Mouse (Mus musculus) erythroid progenitor cell, adult 5-6 weeks (primary cell): ENCODE measurements around the gene Tma7. TPM values are rescaled to one million over a fixed set of nuclear protein-coding genes. Genes with fewer than 3 reads are reported as not detected.
A peak's percentile ranks its signal among the peaks of the same experiment; 100 is the strongest.

Experiments used
- ATAC-seq: replicated peaks from 2 replicates; pipeline ENCODE4 v1.8.0; 2016; ENCODE audit warnings: moderate number of reproducible peaks, mild to moderate bottlenecking, moderate TSS enrichment, inconsistent platforms; ENCODE audit not compliant: poor library complexity, low FRiP score, severe bottlenecking
- total RNA-seq, 2 experiments: library from RNA; stranded (forward) in 1 of 2; stranded (reverse) in 1 of 2; fragments of 150-400 nt in 1 of 2; fragments of 186-747, 209-891 nt in 1 of 2; gene quantifications; 2 replicates each; pipeline versions ENCODE4 v1.2.3 to v1.2.4; 2015 to 2017; ENCODE audit warnings: low replicate concordance in 2 of 2

Gene Tma7
- total RNA-seq, 2 experiments from 2014 or later = 31.5 to 281 TPM

DNA sequence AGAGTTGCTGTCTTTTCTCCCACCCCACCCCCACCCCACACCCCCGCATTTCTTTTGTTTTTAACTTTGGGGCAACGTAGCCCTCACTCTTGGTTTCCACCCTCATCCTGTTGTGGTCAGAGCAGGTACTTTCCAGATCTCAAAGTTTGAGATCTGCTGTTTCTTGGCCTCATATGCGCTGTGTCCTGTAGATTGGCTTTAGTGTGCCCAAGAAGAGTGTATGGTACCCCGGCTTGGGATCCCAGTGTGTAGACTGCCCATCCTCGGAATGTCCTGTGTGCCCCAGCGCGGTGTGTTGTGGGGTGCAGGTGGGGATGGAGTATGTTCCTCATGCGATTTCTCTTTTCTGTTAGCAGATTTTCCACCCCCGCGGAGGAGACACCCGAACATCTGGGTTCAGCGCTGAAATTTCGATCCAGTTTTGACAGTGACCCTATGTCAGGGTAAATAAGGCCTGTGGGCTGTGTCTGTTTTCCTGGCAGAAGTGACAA lies 31.3 kb downstream of the Tma7 start:
- no peak for ATAC-seq

- no peak for ATAC-seq
Observed at GRCm38 (mm10) chr9:109050674-109050997, 31.8 kb downstream of the Tma7 start.

DNA sequence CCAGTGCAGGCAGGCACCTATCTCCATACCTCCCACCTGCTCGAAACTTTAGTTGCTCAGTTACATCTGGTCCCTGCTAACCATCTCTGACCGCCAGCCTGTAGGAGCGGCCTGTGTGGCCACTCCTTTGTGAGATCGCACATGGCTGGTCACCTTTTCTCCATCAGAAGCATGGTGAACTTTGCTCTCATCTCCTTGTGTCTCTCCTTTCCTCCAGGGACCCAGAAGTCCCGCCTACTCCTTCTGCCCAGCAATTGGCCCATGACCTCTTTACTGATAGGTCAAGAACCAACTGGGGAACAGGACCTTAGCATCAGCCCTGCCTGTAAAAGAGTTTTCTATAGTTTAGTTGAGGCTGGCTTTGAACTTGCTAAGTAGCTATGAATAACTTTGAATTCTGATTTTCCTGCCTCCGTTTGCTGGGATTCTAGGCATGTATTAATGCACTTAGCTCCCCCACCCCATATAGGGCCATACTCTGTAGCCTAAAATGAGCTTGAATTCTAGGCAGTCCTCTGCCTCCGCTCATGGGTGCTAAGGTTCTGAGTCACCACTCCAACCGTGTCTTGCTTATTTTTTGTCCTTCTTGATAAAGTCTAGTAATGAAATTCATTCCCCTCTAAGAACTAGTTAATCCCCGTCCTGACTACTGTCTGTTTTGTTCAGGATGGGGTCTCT lies 32.3 kb downstream of the Tma7 start:
- ATAC-seq = no peak

- ATAC-seq = no peak
Observed at GRCm38 (mm10) chr9:109049316-109049715, 33.1 kb downstream of the Tma7 start.

DNA sequence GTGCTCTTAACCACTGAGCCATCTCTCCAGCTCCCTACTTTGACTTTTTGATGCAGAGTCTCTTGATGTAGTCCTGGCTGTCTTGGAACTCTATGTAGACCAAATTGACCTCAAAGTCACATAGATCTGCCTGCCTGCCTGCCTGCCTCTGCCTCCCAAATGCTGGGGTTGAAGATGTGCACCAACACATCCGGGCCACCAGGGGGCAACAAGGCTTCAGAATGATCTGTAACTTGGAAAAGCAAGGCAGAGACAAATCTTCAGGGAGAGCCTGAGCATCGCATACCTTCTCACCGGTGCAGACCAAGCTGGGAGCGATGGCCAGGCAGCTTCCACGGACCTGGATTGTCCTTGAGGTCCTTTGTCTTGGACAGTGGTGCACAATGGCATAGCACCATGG lies 36.1 kb downstream of the Tma7 start:
- peak; percentile 81 for ATAC-seq

DNA sequence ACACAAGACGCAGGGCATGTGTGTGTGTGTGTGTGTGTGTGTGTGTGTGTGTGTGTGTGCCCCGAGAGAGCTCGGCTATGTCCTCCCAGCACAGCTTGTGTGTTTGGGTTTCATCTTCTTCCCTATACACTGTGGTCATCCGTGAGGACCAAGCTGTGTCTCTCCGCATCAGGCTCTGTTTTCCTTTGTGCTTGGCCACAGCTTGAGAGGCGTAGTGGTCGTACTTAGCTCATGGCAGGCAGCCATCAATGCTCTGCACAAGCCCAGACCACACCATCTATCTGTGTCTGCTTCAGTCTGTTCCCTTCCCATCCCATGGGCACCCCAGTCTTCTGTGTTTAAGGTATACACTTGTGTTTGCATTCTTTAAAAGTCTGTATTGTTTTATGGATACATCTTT lies 41.0 kb downstream of the Tma7 start:
- no peak for ATAC-seq

DNA sequence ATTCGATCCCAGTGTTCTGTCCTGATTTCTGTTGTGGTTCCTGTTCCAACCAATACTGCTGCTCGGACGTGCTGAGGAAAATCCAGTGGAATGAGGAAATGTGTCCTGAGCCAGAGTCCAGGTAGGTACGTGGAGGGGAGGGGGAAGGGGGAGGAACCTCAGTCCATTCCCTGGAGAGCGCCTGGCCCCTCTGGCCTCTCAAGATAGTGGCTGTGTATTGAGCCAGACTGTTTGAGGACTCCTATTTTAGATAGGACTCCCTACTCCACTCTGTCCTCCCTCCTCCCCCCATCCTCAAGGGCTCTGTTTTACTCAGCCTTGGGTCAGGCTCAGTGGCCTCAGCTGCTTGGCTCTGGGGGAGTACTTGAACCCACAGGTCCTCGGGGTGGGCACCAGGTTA lies 41.5 kb downstream of the Tma7 start:
- no peak for ATAC-seq

DNA sequence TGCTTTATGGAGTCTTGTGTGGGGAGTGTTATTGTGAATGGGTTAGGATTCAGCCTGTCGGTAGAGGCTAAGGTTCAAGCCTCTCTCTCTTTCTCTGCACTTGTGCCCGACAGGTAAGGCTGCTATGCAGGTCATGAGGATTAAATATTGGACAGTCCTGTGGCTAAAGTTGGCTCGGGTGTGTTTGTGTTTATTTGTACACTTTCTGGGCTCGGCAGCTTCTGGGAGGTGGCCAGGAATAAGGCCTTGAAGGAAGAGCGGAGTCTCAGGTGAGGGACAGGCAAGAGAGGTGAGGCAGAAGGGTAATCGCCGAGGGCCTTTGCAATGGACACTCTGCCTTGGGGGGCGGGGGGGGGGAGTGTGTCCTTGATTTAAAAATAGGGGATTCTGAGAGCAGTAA lies 42.2 kb downstream of the Tma7 start:
- ATAC-seq = no peak

DNA sequence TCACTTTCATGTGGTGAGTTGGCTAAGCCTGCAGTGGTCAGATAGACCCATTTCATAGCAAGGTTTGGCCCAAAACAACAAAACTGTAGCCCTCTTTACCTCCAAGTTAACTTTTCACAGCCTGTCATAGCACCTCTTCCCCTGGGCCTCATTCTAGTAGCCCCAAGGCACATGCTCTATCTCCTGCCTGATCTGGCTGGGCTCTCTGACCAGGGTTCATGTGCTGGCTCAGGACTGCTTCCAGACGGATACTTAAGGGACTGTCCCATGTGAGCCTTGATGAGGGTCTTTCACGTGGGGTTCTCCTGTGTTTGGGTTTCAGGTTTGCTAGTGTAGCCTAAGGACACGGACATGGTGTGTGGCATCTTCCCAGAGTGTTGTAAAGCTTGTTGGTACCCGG lies 42.7 kb downstream of the Tma7 start:
- no peak for ATAC-seq

- ATAC-seq = no peak
Observed at GRCm38 (mm10) chr9:109038901-109039364, 43.5 kb downstream of the Tma7 start.

DNA sequence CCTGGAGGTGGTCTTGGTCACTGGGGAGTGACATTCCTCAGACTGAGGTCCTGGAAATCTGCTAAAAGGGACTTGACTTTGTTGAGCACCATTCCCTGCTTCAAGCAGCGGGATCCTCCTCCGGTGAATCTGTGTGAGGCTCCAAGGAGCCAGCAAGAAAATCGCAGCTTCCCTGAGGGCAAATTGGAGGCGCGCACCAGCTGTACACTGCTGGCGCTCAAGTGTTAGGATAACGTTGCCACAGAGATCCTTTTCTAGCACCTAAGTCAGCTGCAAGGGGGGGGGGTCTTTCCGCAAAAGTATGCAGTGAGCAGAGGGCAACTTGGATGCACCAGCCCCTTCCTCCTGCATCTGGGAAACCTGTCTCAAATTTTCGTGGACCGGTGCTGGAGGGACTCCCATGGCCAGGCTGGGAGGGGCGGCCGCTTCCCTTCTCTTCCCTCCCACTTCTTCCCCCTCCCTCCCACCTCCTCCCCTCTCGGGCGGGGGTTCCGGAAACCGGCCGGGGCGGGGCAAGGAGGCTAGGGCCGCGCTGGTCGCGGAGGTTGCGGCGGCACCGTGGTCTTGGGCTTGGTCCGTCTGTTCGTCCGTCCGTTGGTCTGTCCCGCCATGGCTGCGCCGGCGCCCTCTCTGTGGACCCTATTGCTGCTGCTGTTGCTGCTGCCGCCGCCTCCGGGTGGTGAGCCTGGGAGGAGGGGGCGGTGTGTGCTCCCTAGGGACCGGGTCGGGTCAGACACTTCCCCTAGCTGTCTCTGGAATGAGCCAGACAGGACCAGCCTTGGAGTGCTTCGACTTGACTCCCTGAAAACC lies 44.1 kb downstream of the Tma7 start, which contains the start of gene Shisa5:
Shisa5 (plus strand) TSS at position 480 of the 810 bp plus-strand sequence.
- ATAC-seq = no peak

- ATAC-seq = no peak
Observed at GRCm38 (mm10) chr9:109032435-109032834, 50.0 kb downstream of the Tma7 start.

DNA sequence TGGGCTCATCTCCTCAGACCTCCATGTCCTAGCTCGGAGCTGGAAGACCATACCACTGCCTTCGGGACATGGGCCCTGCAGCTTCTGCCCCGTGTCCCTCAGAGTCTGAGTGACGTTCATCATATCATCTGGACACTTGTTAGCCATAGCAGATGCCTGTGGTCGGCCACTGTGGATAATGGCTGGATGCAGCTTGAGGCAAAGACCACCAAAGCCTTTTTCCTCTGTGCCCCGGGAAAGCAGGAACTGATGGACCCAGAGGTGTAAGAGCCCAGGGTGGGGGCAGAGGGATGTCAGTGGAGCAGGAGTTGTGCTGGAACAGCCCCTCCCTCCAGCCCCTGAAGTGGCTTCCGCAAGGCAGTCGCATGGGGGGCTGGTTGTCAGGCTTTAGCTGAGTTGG lies 50.7 kb downstream of the Tma7 start:
- ATAC-seq = no peak

DNA sequence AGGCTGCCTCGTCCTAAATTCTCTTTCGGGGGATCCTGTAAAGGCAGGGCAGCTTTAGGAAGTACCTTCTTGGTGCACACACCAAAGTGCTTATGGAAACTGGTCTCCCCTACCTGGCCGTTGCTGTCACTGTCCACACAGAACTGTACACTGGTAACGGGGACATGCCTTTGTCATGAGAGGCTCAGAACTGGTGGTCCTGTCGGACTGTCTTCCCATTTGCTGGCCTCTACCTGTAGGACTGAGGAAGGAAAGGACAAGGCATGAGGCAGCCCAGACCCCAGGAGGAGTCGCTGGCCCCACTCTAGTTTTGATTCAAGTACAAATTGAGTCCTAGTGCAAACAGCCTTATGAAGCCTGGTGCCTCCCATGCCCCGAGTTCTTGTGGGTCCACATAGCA lies 51.4 kb downstream of the Tma7 start:
- ATAC-seq = no peak

- ATAC-seq = no peak
Observed at GRCm38 (mm10) chr9:109030312-109030711, 52.1 kb downstream of the Tma7 start.

DNA sequence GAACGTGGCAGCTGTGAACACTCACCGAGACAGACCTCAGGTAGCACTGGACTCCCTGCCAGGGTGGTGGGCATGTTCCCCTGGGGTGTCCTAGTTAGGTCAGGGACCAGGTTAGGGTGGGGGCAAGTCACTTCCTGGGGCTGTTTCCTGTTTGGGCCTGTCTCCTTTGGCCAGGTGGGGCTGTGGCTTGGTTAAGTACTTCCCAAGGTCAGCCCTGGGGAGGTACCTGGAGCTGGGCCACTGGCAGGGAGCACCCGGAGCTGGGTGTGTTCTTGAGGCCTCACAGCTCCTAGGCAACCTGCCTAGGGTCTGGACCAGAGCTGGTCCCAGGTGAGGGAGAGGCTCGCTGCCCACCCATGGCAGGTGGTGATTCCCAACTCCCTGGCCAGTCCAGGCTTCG lies 53.5 kb downstream of the Tma7 start:
- no peak for ATAC-seq

- no peak for ATAC-seq
Observed at GRCm38 (mm10) chr9:109028421-109028820, 54.0 kb downstream of the Tma7 start.

DNA sequence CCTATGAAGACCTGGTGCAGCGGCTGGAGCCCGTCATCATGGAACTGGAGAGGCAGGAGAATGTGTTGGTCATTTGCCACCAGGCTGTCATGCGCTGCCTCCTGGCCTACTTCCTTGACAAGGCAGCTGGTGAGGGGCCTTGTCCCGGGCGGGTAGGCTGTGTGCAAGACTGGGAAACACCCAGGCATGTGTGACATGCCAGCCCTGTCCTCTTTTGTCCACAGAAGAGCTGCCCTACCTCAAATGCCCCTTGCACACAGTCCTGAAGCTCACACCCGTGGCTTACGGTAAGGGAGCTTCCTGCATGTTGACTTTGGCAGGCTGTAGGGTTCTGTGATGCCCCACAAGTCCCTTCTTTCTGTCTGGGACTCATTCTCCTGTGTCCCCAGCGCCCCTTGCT lies 54.9 kb downstream of the Tma7 start:
- ATAC-seq = no peak
